Mouse (Mus musculus): ENCODE results near the gene Tmem91. TPM values are rescaled to one million over a fixed set of nuclear protein-coding genes. Genes with fewer than 3 reads are reported as not detected.
A peak's percentile ranks its signal among the peaks of the same experiment; 100 is the strongest.

Gene Tmem91
- polyA plus RNA-seq, 2 experiments, result 0.22 to 0.51 TPM

GRCm38 (mm10) chr7:25687811-25688401 lies 12.9 kb upstream of the Tmem91 start:
- Histone ChIP-seq H3K27me3 (ENCODE audit: control insufficient read depth, insufficient read depth, low read length) (no peaks in the 10 kb centered on the region), H3K4me2 (ENCODE audit: low read depth) (peak overlapping the region; percentile 98), H3K9me3 (ENCODE audit: control insufficient read depth, low read length) (no peaks in the 10 kb centered on the region), H3K9ac (replicated peaks) (peak overlapping the region; percentile 81), H3K4me1 (replicated peaks; ENCODE audit: control insufficient read depth in 2 of 2, insufficient read depth in 2 of 2, low read length in 1 of 2) (peaks cover 32 to 46% of the 10 kb centered on the region in 2 experiments), H3K4me3 (ENCODE audit: insufficient read depth in 1 of 2, low read depth in 2 of 2, low read length in 2 of 2) (peak overlapping the region; percentile 63 to 94), H3K27ac (peak overlapping the region; percentile 75), H3K36me3 (replicated peaks; ENCODE audit: control insufficient read depth, insufficient read depth, low read depth) (peaks cover 7% of the 10 kb centered on the region)
- WGBS (ENCODE audit: insufficient replicate concordance), result under 1% methylated on average over 47 of the region's 47 CpGs
- DNase-seq (ENCODE audit: low read depth in 3 of 3, low spot score in 3 of 3), result no peak
- ATAC-seq (ENCODE audit: insufficient read depth), result no peak
- TF ChIP-seq CTCF (IDR thresholded peaks at IDR 0.05; ENCODE audit: low read depth) (peak; percentile 60), EP300 (IDR thresholded peaks at IDR 0.05; ENCODE audit: low read depth) (no peak)

GRCm38 (mm10) chr7:25686680-25687531 lies 11.9 kb upstream of the Tmem91 start, which contains the start of gene Tgfb1:
Gene Tgfb1 (plus strand): TSS chr7:25687002.
- H3K4me2 ChIP-seq (ENCODE audit: low read depth), result peak within 1 kb of the TSS; percentile 98
- peaks cover 39 to 52% of the 10 kb centered on the region in 2 experiments for H3K4me1 ChIP-seq (replicated peaks; ENCODE audit: control insufficient read depth in 2 of 2, insufficient read depth in 2 of 2, low read length in 1 of 2)
- H3K9ac ChIP-seq (replicated peaks), result peak within 1 kb of the TSS; percentile 81
- peak within 1 kb of the TSS; percentile 63 to 94 for H3K4me3 ChIP-seq (ENCODE audit: insufficient read depth in 1 of 2, low read depth in 2 of 2, low read length in 2 of 2)
- TF ChIP-seq EP300 (IDR thresholded peaks at IDR 0.05; ENCODE audit: low read depth) (no peak), CTCF (IDR thresholded peaks at IDR 0.05; ENCODE audit: low read depth) (peak; percentile 79)
- H3K27me3 ChIP-seq (ENCODE audit: control insufficient read depth, insufficient read depth, low read length), result no peaks in the 10 kb centered on the region
- H3K9me3 ChIP-seq (ENCODE audit: control insufficient read depth, low read length), result no peaks in the 10 kb centered on the region
- DNase-seq (ENCODE audit: low read depth in 3 of 3, low spot score in 3 of 3) (peak in 2 of 3 experiments; percentile 59 to 62), ATAC-seq (ENCODE audit: insufficient read depth) (peak; percentile 42)
- under 1% methylated on average over 66 of the region's 69 CpGs for WGBS (ENCODE audit: insufficient replicate concordance)
- H3K27ac ChIP-seq, result peak within 1 kb of the TSS; percentile 75
- H3K36me3 ChIP-seq (replicated peaks; ENCODE audit: control insufficient read depth, insufficient read depth, low read depth), result no peaks in the 10 kb centered on the region

- Histone ChIP-seq H3K36me3 (replicated peaks; ENCODE audit: control insufficient read depth, insufficient read depth, low read depth) (no peaks in the 10 kb centered on the region), H3K4me3 (ENCODE audit: insufficient read depth in 1 of 2, low read depth in 2 of 2, low read length in 2 of 2) (peak overlapping the region; percentile 49 to 63; a peak in 3 of 4 replicates), H3K9ac (replicated peaks) (peak overlapping the region; percentile 81), H3K4me1 (replicated peaks; ENCODE audit: control insufficient read depth in 2 of 2, insufficient read depth in 2 of 2, low read length in 1 of 2) (peaks cover 48 to 53% of the 10 kb centered on the region in 2 experiments), H3K9me3 (ENCODE audit: control insufficient read depth, low read length) (no peaks in the 10 kb centered on the region), H3K4me2 (ENCODE audit: low read depth) (peak overlapping the region; percentile 98), H3K27ac (peak overlapping the region; percentile 75), H3K27me3 (ENCODE audit: control insufficient read depth, insufficient read depth, low read length) (no peaks in the 10 kb centered on the region)
- DNase-seq (ENCODE audit: low read depth in 3 of 3, low spot score in 3 of 3) (no peak), ATAC-seq (ENCODE audit: insufficient read depth) (no peak)
- WGBS (ENCODE audit: insufficient replicate concordance), result 49% methylated on average over 21 of the region's 21 CpGs
- TF ChIP-seq EP300 (IDR thresholded peaks at IDR 0.05; ENCODE audit: low read depth) (no peak), CTCF (IDR thresholded peaks at IDR 0.05; ENCODE audit: low read depth) (no peak)
These were observed 11.0 kb upstream of the Tmem91 start for GRCm38 (mm10) chr7:25685926-25686470.

- Histone ChIP-seq H3K27ac (no peak overlapping the region; the same call in 1 of the 2 replicates), H3K9ac (replicated peaks) (no peak overlapping the region), H3K4me1 (replicated peaks; ENCODE audit: control insufficient read depth in 2 of 2, insufficient read depth in 2 of 2, low read length in 1 of 2) (peaks cover 48 to 51% of the 10 kb centered on the region in 2 experiments)
These were observed 9.7 kb upstream of the Tmem91 start for GRCm38 (mm10) chr7:25684659-25685058.

More at GRCm38 (mm10) chr7:25684659-25685058, 9.7 kb upstream of the Tmem91 start:
- no peak for ATAC-seq (ENCODE audit: insufficient read depth)
- TF ChIP-seq EP300 (IDR thresholded peaks at IDR 0.05; ENCODE audit: low read depth) (no peak), CTCF (IDR thresholded peaks at IDR 0.05; ENCODE audit: low read depth) (no peak)
- no peak overlapping the region for H3K4me3 ChIP-seq (ENCODE audit: insufficient read depth in 1 of 2, low read depth in 2 of 2, low read length in 2 of 2)
- DNase-seq (ENCODE audit: low read depth in 3 of 3, low spot score in 3 of 3), result no peak
- WGBS (ENCODE audit: insufficient replicate concordance), result 83% methylated on average over 6 of the region's 6 CpGs
- H3K9me3 ChIP-seq (ENCODE audit: control insufficient read depth, low read length), result no peaks in the 10 kb centered on the region
- H3K36me3 ChIP-seq (replicated peaks; ENCODE audit: control insufficient read depth, insufficient read depth, low read depth), result no peaks in the 10 kb centered on the region
- H3K4me2 ChIP-seq (ENCODE audit: low read depth), result no peak overlapping the region
- no peaks in the 10 kb centered on the region for H3K27me3 ChIP-seq (ENCODE audit: control insufficient read depth, insufficient read depth, low read length)
